Mouse (Mus musculus): ENCODE measurements around the gene Zbtb38. TPM values are rescaled to one million over a fixed set of nuclear protein-coding genes. Genes with fewer than 3 reads are reported as not detected.

Zbtb38 gene
- polyA plus RNA-seq, 1 experiment, result 16.1 TPM

DNA sequence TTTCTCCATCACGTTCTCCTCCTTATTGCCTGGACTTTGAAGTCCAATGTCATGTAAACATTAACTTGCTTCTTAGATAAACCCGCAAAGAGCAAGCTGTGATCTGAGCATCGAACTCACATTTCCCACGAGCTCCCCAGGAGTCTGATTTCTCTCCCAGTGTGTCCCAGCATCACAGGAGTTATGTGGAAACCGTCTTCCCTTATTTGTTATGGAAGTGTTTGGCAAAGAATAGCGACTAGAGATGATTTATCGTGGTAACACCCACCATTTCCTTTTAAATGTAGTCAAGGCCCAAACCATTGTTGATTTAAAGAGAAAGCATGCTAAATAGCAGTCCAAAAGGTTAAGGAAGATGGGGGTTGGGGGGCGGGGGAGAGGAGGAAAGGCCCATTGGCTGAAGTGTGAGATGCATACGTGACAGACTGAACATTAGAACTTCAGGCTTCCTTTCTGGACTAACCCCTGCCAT is 33.3 kb upstream of the Zbtb38 start:
- WGBS, result 22% methylated on average over 9 of the region's 9 CpGs
- H3K4me3 ChIP-seq (replicated peaks; ENCODE audit: extremely low read depth, low read depth, low read length), result no peak overlapping the region
- H3K4me1 ChIP-seq (ENCODE audit: control insufficient read depth, insufficient read depth, low read length), result peaks cover 3% of the 10 kb centered on the region
- no peak for TF ChIP-seq POLR2A (IDR thresholded peaks at IDR 0.05; ENCODE audit: borderline replicate concordance, extremely low read depth, low read depth, low read length)
- no peak for TF ChIP-seq CTCF (IDR thresholded peaks at IDR 0.05; ENCODE audit: insufficient read depth, low read length)
- DNase-seq, result no peak

DNA sequence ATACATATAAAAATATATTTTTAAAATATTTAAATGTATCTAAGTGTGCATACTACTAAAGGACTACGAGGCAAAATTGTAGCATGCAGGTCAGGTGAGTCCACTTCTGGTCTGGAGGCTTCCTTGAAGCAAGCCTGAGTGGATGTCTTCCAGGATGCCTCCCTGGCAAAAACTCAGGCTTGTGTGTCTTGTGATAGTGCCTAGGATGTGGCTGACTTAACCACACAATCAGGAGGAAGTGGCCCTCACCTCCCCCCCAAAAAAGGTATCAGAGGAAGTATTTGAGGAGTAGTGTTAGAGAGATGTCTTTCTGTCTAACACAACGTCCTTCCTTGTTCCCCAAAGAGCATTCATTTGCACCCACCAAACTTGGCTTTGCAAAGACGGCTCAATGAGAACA is 32.6 kb upstream of the Zbtb38 start:
- DNase-seq, result no peak
- Histone ChIP-seq H3K4me3 (replicated peaks; ENCODE audit: extremely low read depth, low read depth, low read length) (no peak overlapping the region), H3K4me1 (ENCODE audit: control insufficient read depth, insufficient read depth, low read length) (peaks cover 3% of the 10 kb centered on the region)
- 50% methylated on average over 3 of the region's 3 CpGs for WGBS
- TF ChIP-seq POLR2A (IDR thresholded peaks at IDR 0.05; ENCODE audit: borderline replicate concordance, extremely low read depth, low read depth, low read length), result no peak
- no peak for TF ChIP-seq CTCF (IDR thresholded peaks at IDR 0.05; ENCODE audit: insufficient read depth, low read length)

DNA sequence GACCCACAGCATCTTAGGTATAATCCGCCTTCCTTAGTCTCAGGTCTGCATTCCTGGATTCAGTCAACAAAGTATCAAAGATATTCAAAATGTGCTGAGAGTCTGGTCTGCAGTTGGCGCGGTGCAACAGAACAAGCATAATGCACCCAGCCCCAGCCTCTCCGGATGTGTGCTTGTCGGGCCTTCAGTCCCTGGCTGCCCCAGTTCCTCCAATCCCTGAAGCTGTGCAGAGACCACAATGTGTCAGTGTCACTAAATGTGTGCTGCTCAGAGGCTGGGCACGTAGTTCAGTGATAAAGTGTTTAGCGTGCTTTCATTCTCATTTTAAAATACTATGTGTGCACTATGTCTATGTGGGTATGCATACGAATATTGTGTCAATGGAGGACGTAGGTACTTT is 31.0 kb upstream of the Zbtb38 start:
- no peak for DNase-seq
- TF ChIP-seq CTCF (IDR thresholded peaks at IDR 0.05; ENCODE audit: insufficient read depth, low read length) (no peak), POLR2A (IDR thresholded peaks at IDR 0.05; ENCODE audit: borderline replicate concordance, extremely low read depth, low read depth, low read length) (no peak)

DNA sequence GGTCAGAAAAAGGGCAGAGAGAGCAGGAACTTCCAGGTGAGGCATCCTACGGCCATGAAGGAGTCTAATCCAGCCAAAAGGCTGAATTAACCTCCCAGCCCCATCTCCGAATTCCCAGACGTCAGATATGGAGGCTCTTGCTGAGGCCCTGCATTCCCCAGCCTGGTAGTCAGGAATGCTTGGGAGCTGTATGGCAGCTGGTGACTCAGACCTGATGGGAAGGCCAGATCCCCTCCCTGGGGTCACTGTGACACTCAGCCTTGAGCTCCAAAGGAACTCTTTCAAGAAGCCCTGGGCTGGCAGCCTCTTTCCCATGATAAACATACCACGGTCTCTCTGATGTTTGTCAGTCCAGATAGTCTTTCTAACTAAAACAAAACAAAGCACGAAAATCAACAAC is 30.6 kb upstream of the Zbtb38 start:
- TF ChIP-seq POLR2A (IDR thresholded peaks at IDR 0.05; ENCODE audit: borderline replicate concordance, extremely low read depth, low read depth, low read length) (no peak), CTCF (IDR thresholded peaks at IDR 0.05; ENCODE audit: insufficient read depth, low read length) (no peak)
- no peak for DNase-seq
- WGBS, result 65% methylated on average over 5 of the region's 5 CpGs
- peaks cover 3% of the 10 kb centered on the region for H3K4me1 ChIP-seq (ENCODE audit: control insufficient read depth, insufficient read depth, low read length)
- H3K4me3 ChIP-seq (replicated peaks; ENCODE audit: extremely low read depth, low read depth, low read length), result no peak overlapping the region

More for the DNA sequence above, 31.0 kb upstream of the Zbtb38 start:
- peaks cover 3% of the 10 kb centered on the region for H3K4me1 ChIP-seq (ENCODE audit: control insufficient read depth, insufficient read depth, low read length)
- no peak overlapping the region for H3K4me3 ChIP-seq (replicated peaks; ENCODE audit: extremely low read depth, low read depth, low read length)
- WGBS, result 76% methylated on average over 9 of the region's 9 CpGs

DNA sequence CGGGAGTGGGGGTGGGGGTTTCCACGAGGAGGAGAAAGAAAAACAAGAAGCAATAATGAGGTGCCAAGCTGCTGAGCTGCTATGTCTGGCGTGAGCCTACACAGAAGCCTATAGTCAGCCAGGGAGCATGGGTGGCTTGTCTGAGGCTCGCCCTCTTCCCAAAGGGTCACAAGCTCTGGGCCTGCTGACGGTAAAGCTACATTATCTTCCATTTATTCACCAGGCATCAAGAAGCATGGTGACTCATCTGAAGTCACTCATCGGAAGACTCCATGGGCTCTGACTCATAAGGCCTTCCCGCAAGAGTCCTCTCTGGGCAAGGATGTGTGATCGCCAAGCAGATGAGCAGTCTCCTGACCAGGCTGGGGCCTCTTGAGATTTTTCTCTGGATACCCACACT is 29.4 kb upstream of the Zbtb38 start:
- TF ChIP-seq POLR2A (IDR thresholded peaks at IDR 0.05; ENCODE audit: borderline replicate concordance, extremely low read depth, low read depth, low read length) (no peak), CTCF (IDR thresholded peaks at IDR 0.05; ENCODE audit: insufficient read depth, low read length) (no peak)
- Histone ChIP-seq H3K4me3 (replicated peaks; ENCODE audit: extremely low read depth, low read depth, low read length) (no peak overlapping the region), H3K4me1 (ENCODE audit: control insufficient read depth, insufficient read depth, low read length) (peaks cover 3% of the 10 kb centered on the region)
- no peak for DNase-seq
- WGBS, result 76% methylated on average over 8 of the region's 8 CpGs

DNA sequence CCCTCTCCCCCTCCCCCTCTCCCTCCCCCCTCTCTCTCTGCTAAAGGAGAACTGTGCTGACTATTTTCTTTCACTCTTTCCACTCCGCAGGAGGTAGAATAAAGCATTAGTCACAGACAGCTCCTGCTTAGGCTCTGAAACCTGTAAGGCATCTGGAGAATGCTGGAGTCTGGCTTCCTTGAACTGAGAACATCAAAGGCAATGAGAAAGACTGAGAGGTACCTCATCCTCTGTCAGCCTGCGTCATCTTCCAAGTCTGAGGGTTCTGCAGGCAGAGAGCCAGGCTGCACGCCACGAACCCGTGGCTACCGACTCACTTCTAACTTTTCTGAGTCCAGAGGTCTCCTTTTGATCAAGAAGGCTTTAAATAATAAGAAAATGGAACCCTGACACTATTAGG is 20.5 kb upstream of the Zbtb38 start:
- no peaks in the 10 kb centered on the region for H3K4me1 ChIP-seq (ENCODE audit: control insufficient read depth, insufficient read depth, low read length)
- no peak for DNase-seq
- no peak overlapping the region for H3K4me3 ChIP-seq (replicated peaks; ENCODE audit: extremely low read depth, low read depth, low read length)
- WGBS, result 28% methylated on average over 6 of the region's 6 CpGs
- TF ChIP-seq POLR2A (IDR thresholded peaks at IDR 0.05; ENCODE audit: borderline replicate concordance, extremely low read depth, low read depth, low read length), result no peak
- no peak for TF ChIP-seq CTCF (IDR thresholded peaks at IDR 0.05; ENCODE audit: insufficient read depth, low read length)

DNA sequence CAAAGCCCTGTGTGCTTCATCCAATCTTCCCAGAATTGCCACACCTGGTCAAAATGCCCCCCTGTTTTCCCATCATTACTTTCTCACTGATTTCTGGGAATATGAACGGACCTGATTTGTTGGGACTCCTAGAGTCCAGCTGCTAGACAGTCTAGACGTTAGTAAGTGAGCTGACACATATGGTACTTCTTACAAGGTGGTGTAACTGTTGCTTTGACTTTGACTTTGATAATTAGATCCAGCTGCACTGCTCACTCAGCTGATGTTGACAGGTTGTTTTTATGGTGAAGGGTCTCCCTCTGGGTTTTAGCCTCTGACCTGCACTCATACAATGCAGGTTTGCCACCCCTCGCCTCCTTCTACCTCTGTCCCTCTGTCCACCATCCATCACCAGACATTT is 17.8 kb upstream of the Zbtb38 start:
- TF ChIP-seq POLR2A (IDR thresholded peaks at IDR 0.05; ENCODE audit: borderline replicate concordance, extremely low read depth, low read depth, low read length), result no peak
- no peak for TF ChIP-seq CTCF (IDR thresholded peaks at IDR 0.05; ENCODE audit: insufficient read depth, low read length)
- H3K4me3 ChIP-seq (replicated peaks; ENCODE audit: extremely low read depth, low read depth, low read length), result no peak overlapping the region
- 81% methylated on average over 3 of the region's 3 CpGs for WGBS
- DNase-seq, result no peak
- H3K4me1 ChIP-seq (ENCODE audit: control insufficient read depth, insufficient read depth, low read length), result no peaks in the 10 kb centered on the region

DNA sequence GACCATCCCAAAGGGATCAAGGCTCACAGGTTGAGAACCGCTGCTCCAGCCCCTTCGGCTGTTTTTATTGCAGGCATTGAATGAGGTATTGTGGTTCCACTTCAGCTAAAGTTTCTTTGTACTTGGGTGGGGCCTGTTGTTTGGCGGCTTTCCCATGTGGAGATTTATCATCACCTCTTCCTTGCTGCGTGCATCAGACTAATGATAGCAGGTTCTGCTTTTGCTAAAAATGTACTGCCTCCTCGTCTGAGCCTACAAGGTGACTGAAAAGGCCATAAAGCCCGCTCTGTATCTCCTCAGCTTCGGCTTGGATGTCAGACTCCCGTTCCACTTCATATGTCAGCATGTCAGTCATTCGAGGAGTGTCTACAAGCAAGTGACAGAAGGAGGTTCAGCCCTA is 17.0 kb upstream of the Zbtb38 start:
- Histone ChIP-seq H3K4me1 (ENCODE audit: control insufficient read depth, insufficient read depth, low read length) (no peaks in the 10 kb centered on the region), H3K4me3 (replicated peaks; ENCODE audit: extremely low read depth, low read depth, low read length) (no peak overlapping the region)
- TF ChIP-seq CTCF (IDR thresholded peaks at IDR 0.05; ENCODE audit: insufficient read depth, low read length) (no peak), POLR2A (IDR thresholded peaks at IDR 0.05; ENCODE audit: borderline replicate concordance, extremely low read depth, low read depth, low read length) (no peak)
- DNase-seq, result no peak
- 57% methylated on average over 9 of the region's 9 CpGs for WGBS

DNA sequence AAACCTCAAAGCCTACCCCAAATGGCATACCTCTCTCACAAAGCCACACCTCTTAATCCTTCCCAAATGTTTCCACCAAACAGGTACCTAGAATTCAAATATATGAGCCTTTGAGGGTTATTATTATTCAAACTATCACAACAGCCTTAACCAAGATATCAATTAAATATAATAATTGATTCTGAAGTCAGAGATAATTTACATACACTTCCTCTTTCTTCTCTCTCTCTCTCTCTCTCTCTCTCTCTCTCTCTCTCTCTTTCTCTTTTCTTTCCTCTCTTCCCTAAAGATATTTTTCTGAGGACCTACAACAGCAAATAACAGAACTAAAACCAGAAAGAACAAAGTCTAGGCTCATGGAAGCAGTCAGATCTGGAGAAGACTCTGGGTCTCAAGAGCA is 15.2 kb upstream of the Zbtb38 start:
- DNase-seq, result no peak
- TF ChIP-seq CTCF (IDR thresholded peaks at IDR 0.05; ENCODE audit: insufficient read depth, low read length) (no peak), POLR2A (IDR thresholded peaks at IDR 0.05; ENCODE audit: borderline replicate concordance, extremely low read depth, low read depth, low read length) (no peak)
- Histone ChIP-seq H3K4me3 (replicated peaks; ENCODE audit: extremely low read depth, low read depth, low read length) (no peak overlapping the region), H3K4me1 (ENCODE audit: control insufficient read depth, insufficient read depth, low read length) (no peaks in the 10 kb centered on the region)

DNA sequence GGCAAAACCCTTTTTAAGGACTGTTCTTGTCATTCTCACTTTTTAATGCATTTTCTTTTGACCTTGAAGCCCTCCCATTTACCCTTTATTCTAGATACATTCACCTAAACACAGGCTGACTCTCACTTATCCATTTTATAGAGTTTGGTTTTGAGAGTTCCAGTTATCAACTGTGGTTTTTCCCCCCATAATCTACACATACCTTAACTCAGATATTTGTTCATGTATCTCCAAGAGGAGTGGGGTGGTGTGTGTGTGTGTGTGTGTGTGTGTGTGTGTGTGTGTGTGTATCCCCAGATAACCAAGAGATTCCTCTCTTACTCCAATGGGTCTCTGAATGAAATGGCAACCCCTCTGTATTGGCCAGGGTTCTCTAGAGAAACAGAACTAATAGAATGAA is 13.4 kb upstream of the Zbtb38 start:
- TF ChIP-seq POLR2A (IDR thresholded peaks at IDR 0.05; ENCODE audit: borderline replicate concordance, extremely low read depth, low read depth, low read length), result no peak
- TF ChIP-seq CTCF (IDR thresholded peaks at IDR 0.05; ENCODE audit: insufficient read depth, low read length), result no peak
- H3K4me3 ChIP-seq (replicated peaks; ENCODE audit: extremely low read depth, low read depth, low read length), result no peak overlapping the region
- H3K4me1 ChIP-seq (ENCODE audit: control insufficient read depth, insufficient read depth, low read length), result no peaks in the 10 kb centered on the region
- DNase-seq, result no peak

Measured in lung, adult 2 months (tissue).